Mouse (Mus musculus) cerebellum, adult 2 months (tissue): ENCODE data around the gene Commd1.

Experiments used
- CTCF ChIP-seq: fragments of 200-500 bp; IDR thresholded peaks from 2 replicates; pipeline ENCODE4 v1.5.1; 2011; ENCODE audit warnings: low read depth, mild to moderate bottlenecking, control low read depth, low read length, moderate library complexity, borderline replicate concordance; ENCODE audit not compliant: insufficient read depth
- POLR2A ChIP-seq: fragments of 200-500 bp; IDR thresholded peaks from 2 replicates; pipeline ENCODE4 v1.6.1; 2011; ENCODE audit warnings: low read length, control low read depth, borderline replicate concordance; ENCODE audit not compliant: insufficient read depth

- TF ChIP-seq POLR2A (no peak), CTCF (no peak)
Measured at GRCm38 (mm10) chr11:22919336-22919735, 62.8 kb downstream of the Commd1 start.
